Mouse (Mus musculus): Measurements from ENCODE around the gene Gm49366. TPM values are rescaled to one million over a fixed set of nuclear protein-coding genes. Genes with fewer than 3 reads are reported as not detected.
"Not testable (repeated sequence)": the region's sequence is repeated elsewhere in the genome, so short reads cannot be mapped to it uniquely, and the experiment has no call there.

Gm49366 gene
- total and polyA plus RNA-seq, 3 experiments, result not detected

DNA sequence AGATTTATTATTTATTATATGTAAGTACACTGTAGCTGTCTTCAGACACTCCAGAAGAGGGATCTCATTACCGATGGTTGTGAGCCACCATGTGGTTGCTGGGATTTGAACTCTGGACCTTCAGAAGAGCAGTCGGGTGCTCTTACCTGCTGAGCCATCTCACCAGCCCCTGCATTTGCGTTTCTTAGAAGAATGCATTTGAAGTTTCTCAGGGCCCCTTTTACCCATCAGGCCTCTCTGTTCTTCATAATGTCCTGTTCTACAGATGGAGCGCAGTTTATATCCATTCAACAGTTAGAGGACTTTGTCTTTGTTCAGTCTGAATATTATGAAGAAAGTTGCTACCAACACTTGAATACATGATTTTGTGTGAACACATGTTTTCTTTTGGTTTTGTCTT, 16.5 kb upstream of the Gm49366 start:
- H3K4me2 ChIP-seq (ENCODE audit: insufficient read depth, low read depth, poor library complexity, severe bottlenecking); dilution Hi-C loops (cut with MboI; ENCODE audit: extremely low pct_ligation_motif_present, extremely low pct_unique_long_range_greater_than_20kb, low sequenced_read_pairs); H3K79me2 ChIP-seq (replicated peaks; ENCODE audit: control insufficient read depth, extremely low read depth, insufficient read depth, poor library complexity, severe bottlenecking); H3K4me1 ChIP-seq (ENCODE audit: control insufficient read depth in 1 of 2, insufficient read depth in 2 of 2); H3K9ac ChIP-seq (ENCODE audit: insufficient read depth, low read depth); H3K36me3 ChIP-seq (replicated peaks in 1 of 2; ENCODE audit: control insufficient read depth in 1 of 2, insufficient read depth in 1 of 2, low read length in 1 of 2); in situ Hi-C loops (cut with MboI; ENCODE audit: low pct_ligation_motif_present, low pct_unique_long_range_greater_than_20kb, low sequenced_read_pairs); H3K27ac ChIP-seq (ENCODE audit: insufficient read depth, low read depth); H3K9me3 ChIP-seq (replicated peaks; ENCODE audit: low read length); H3K4me3 ChIP-seq (replicated peaks in 1 of 3; ENCODE audit: low read depth in 2 of 3, low read length in 2 of 3, poor library complexity in 1 of 3); H3K27me3 ChIP-seq (replicated peaks); DNase-seq (ENCODE audit: extremely low read depth): not testable (repeated sequence)
- peak; percentile 90 for TF ChIP-seq TBP (conservative IDR thresholded peaks at IDR 0.05; ENCODE audit: low read depth, low read length)

DNA sequence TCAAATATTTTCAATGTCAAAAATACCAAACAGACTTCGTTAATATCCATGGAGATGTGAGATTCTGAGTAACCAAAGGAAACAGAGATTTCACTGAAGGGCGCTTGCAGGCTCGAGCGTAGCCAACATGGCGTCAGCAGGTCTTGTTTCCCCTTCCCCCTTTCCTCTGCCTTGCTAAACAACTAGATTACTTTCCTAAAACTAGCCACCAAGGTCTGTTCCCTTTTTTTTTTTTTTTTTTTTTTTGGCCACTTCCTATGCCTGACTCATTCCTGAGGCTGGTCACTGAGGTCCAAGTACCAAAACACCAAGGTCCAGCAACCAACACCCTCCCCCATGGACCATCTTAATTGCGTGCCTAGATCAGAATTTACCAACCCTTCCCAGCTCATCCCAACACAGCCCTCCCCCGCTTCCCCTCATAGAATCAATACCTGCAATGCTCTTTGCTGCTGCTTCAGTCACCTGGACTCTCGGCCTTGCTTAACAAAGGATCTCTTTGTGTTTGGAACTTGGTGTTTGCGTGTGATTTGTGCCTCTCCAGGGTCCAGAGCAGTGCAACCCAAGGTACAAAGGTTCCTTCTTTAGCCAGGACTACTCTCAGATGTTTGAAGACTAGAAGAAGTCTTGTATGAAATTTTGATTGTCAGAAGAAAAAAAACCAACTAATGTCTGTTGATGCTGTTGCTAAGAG, 15.5 kb upstream of the Gm49366 start:
- TF ChIP-seq ZC3H11A (IDR thresholded peaks at IDR 0.05; ENCODE audit: low read depth, low read length) (no peak), RAD21 (IDR thresholded peaks at IDR 0.05; ENCODE audit: low read depth, low read length) (no peak), SMC3 (IDR thresholded peaks at IDR 0.05; ENCODE audit: low read depth, low read length) (no peak), IRF4 (IDR thresholded peaks at IDR 0.05; ENCODE audit: low read depth, low read length) (no peak), HCFC1 (IDR thresholded peaks at IDR 0.05; ENCODE audit: low read depth, low read length) (no peak), TBP (conservative IDR thresholded peaks at IDR 0.05; ENCODE audit: low read depth, low read length) (no peak), MAX (IDR thresholded peaks at IDR 0.05; ENCODE audit: low read length) (no peak), SIN3A (IDR thresholded peaks at IDR 0.05; ENCODE audit: low read length) (no peak), CHD2 (IDR thresholded peaks at IDR 0.05; ENCODE audit: low read length) (no peak), ZKSCAN1 (IDR thresholded peaks at IDR 0.05; ENCODE audit: borderline replicate concordance, low read depth, low read length) (no peak), ETS1 (conservative IDR thresholded peaks at IDR 0.05; ENCODE audit: low read depth, low read length) (no peak), JUN (IDR thresholded peaks at IDR 0.05; ENCODE audit: insufficient read depth, low read depth, low read length) (no peak), EP300 (IDR thresholded peaks at IDR 0.05; ENCODE audit: low read length) (no peak), GABPA (IDR thresholded peaks at IDR 0.05; ENCODE audit: insufficient replicate concordance, low read depth, low read length) (no peak), CTCF (conservative IDR thresholded peaks at IDR 0.05 in 1 of 2, IDR thresholded peaks at IDR 0.05 in 1 of 2; ENCODE audit: low read depth in 2 of 2, low read length in 2 of 2) (no peak), POLR2AphosphoS2 (IDR thresholded peaks at IDR 0.05; ENCODE audit: low read depth, low read length) (no peak), ELF1 (IDR thresholded peaks at IDR 0.05; ENCODE audit: low read depth, low read length) (no peak), ZMIZ1 (IDR thresholded peaks at IDR 0.05; ENCODE audit: low read depth, low read length) (no peak)
- Histone ChIP-seq H3K4me2 (ENCODE audit: insufficient read depth, low read depth, poor library complexity, severe bottlenecking) (no peak overlapping the region), H3K4me1 (ENCODE audit: control insufficient read depth in 1 of 2, insufficient read depth in 2 of 2) (peaks cover 2 to 4% of the 10 kb centered on the region in 2 experiments; a peak in 2 of 4 replicates), H3K9me3 (replicated peaks; ENCODE audit: low read length) (no peaks in the 10 kb centered on the region), H3K27ac (ENCODE audit: insufficient read depth, low read depth) (no peak overlapping the region), H3K27me3 (replicated peaks) (no peaks in the 10 kb centered on the region), H3K9ac (ENCODE audit: insufficient read depth, low read depth) (no peak overlapping the region), H3K4me3 (replicated peaks in 1 of 3; ENCODE audit: low read depth in 2 of 3, low read length in 2 of 3, poor library complexity in 1 of 3) (no peak overlapping the region), H3K36me3 (replicated peaks in 1 of 2; ENCODE audit: control insufficient read depth in 1 of 2, insufficient read depth in 1 of 2, low read length in 1 of 2) (no peaks in the 10 kb centered on the region), H3K79me2 (replicated peaks; ENCODE audit: control insufficient read depth, extremely low read depth, insufficient read depth, poor library complexity, severe bottlenecking) (no peaks in the 10 kb centered on the region)
- no peak for DNase-seq (ENCODE audit: extremely low read depth)
- in situ Hi-C loops (cut with MboI; ENCODE audit: low pct_ligation_motif_present, low pct_unique_long_range_greater_than_20kb, low sequenced_read_pairs), result no loop called here
- dilution Hi-C loops (cut with MboI; ENCODE audit: extremely low pct_ligation_motif_present, extremely low pct_unique_long_range_greater_than_20kb, low sequenced_read_pairs), result no loop called here

Data from CH12.LX (cell line).